Mouse (Mus musculus) R1 (cell line): ENCODE measurements around the gene Scp2.

Experiments
- DNase-seq: peaks from one replicate; pipeline ENCODE4 v3.0.0-alpha.2; 2018; ENCODE audit warnings: low read depth, low spot score

The Scp2 gene

GRCm38 (mm10) chr4:108096345-108096744 lies 48.5 kb downstream of the Scp2 start, which contains the start of gene Podn:
Gene Podn (minus strand): TSS chr4:108096445.
- DNase-seq: no peak

- no peak for DNase-seq
Observed at GRCm38 (mm10) chr4:108092741-108093397, 51.9 kb downstream of the Scp2 start.

GRCm38 (mm10) chr4:108083993-108084392 lies 60.8 kb downstream of the Scp2 start:
- no peak for DNase-seq

GRCm38 (mm10) chr4:108083032-108083735 lies 61.6 kb downstream of the Scp2 start:
- no peak for DNase-seq

GRCm38 (mm10) chr4:108082401-108082806 lies 62.4 kb downstream of the Scp2 start:
- DNase-seq: no peak

GRCm38 (mm10) chr4:108080876-108081275 lies 63.9 kb downstream of the Scp2 start:
- no peak for DNase-seq

GRCm38 (mm10) chr4:108079762-108080161 lies 65.0 kb downstream of the Scp2 start:
- peak; percentile 31 for DNase-seq

GRCm38 (mm10) chr4:108079191-108079590 lies 65.6 kb downstream of the Scp2 start:
- peak; percentile 56 for DNase-seq

GRCm38 (mm10) chr4:108077224-108077955 lies 67.4 kb downstream of the Scp2 start:
- no peak for DNase-seq

- no peak for DNase-seq
Observed at GRCm38 (mm10) chr4:108074204-108074823, 70.5 kb downstream of the Scp2 start.

- no peak for DNase-seq
Observed at GRCm38 (mm10) chr4:108072086-108072485, 72.7 kb downstream of the Scp2 start.

- DNase-seq: peak; percentile 96
Observed at GRCm38 (mm10) chr4:108071235-108071901, 73.4 kb downstream of the Scp2 start.

GRCm38 (mm10) chr4:108070723-108071122 lies 74.1 kb downstream of the Scp2 start:
- no peak for DNase-seq

GRCm38 (mm10) chr4:108070286-108070685 lies 74.5 kb downstream of the Scp2 start:
- DNase-seq: no peak

- DNase-seq: no peak
Observed at GRCm38 (mm10) chr4:108068081-108068480, 76.7 kb downstream of the Scp2 start.

- DNase-seq: no peak
Observed at GRCm38 (mm10) chr4:108067261-108067660, 77.5 kb downstream of the Scp2 start.

- no peak for DNase-seq
Observed at GRCm38 (mm10) chr4:108066569-108066968, 78.2 kb downstream of the Scp2 start.

- no peak for DNase-seq
Observed at GRCm38 (mm10) chr4:108065176-108065844, 79.5 kb downstream of the Scp2 start.

GRCm38 (mm10) chr4:108063616-108064015 lies 81.2 kb downstream of the Scp2 start:
- DNase-seq: no peak

GRCm38 (mm10) chr4:108062524-108062923 lies 82.3 kb downstream of the Scp2 start:
- DNase-seq: no peak

- DNase-seq: no peak
Observed at GRCm38 (mm10) chr4:108060774-108061173, 84.0 kb downstream of the Scp2 start.
